Mouse (Mus musculus) small intestine, adult 2 months (tissue): ENCODE results near the gene 1810055G02Rik. TPM values are rescaled to one million over a fixed set of nuclear protein-coding genes. Genes with fewer than 3 reads are reported as not detected.

Source experiments
- H3K27ac ChIP-seq: fragments of 200-500 bp; 2 replicates; pipeline ENCODE4 v1.5.1; 2012; ENCODE audit warnings: low read depth, low read length, control low read depth, inconsistent platforms; ENCODE audit not compliant: insufficient read depth
- H3K27me3 ChIP-seq: fragments of 200-500 bp; 2 replicates; pipeline ENCODE4 v1.6.1; 2012; ENCODE audit warnings: mild to moderate bottlenecking, moderate library complexity, low read length, inconsistent platforms; ENCODE audit not compliant: control insufficient read depth, insufficient read depth
- H3K36me3 ChIP-seq: fragments of 200-500 bp; 2 replicates; pipeline ENCODE4 v1.6.1; 2012; ENCODE audit warnings: mild to moderate bottlenecking, low read length, control low read depth, inconsistent platforms; ENCODE audit not compliant: control insufficient read depth, insufficient read depth
- H3K4me1 ChIP-seq: fragments of 200-500 bp; 2 replicates; pipeline ENCODE4 v1.6.1; 2012; ENCODE audit warnings: low read length, inconsistent platforms, mixed read lengths; ENCODE audit not compliant: control insufficient read depth, insufficient read depth, insufficient read length
- H3K4me3 ChIP-seq: fragments of 200-500 bp; 2 replicates; pipeline ENCODE4 v1.5.1; 2012; ENCODE audit warnings: low read depth, mild to moderate bottlenecking, control low read depth, inconsistent platforms, low read length, moderate library complexity
- CTCF ChIP-seq: fragments of 200-500 bp; IDR thresholded peaks from 2 replicates; pipeline ENCODE4 v1.5.1; 2012; ENCODE audit warnings: low read depth, mild to moderate bottlenecking, control low read depth, inconsistent platforms, low read length, moderate library complexity, mixed read lengths; ENCODE audit not compliant: insufficient replicate concordance, insufficient read length; ENCODE audit errors: extremely low read depth
- POLR2A ChIP-seq: fragments of 200-500 bp; IDR thresholded peaks from 2 replicates; pipeline ENCODE4 v1.6.1; 2012; ENCODE audit warnings: low read depth, mild to moderate bottlenecking, control low read depth, inconsistent platforms, low read length, moderate library complexity
- WGBS: fragments of 180-500 bp; shearing (Covaris S2); methylation state at CpG from one replicate; pipeline ENCODE4 v1.1.7; 2018; 5-methylcytosine and 5-hydroxymethylcytosine counted together
- polyA plus RNA-seq: library from polyadenylated mRNA; depleted of rRNA; stranded (reverse); fragments of >200 nt; gene quantifications from 2 replicates; pipeline ENCODE4 v1.2.3, GENCODE M21; 2012

The 1810055G02Rik gene
- polyA plus RNA-seq, 1 experiment: 300 TPM

DNA sequence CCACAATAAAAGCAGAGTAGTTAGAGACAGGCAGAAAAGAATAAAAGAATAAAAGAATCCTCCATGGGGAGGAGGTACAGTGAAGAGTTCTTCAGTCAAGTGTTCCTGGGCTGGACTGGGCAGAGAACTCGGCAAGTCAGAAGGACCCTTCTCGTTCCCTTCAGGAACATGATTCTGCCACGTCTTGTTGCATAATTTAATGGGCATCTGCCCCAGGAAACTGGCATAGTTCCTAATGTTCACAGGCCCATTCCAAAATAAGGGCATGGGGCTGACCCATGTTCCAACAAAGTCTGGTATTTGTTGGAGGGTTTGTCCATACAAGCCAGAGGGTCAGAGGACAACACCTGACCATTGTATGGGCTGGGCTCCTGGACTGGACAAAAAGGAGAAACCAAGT lies 13.1 kb upstream of the 1810055G02Rik start:
- peaks cover 12% of the 10 kb centered on the region for H3K4me1 ChIP-seq
- no peaks in the 10 kb centered on the region for H3K27me3 ChIP-seq
- H3K4me3 ChIP-seq: no peak overlapping the region
- H3K36me3 ChIP-seq: no peaks in the 10 kb centered on the region
- 63% methylated on average over 3 of the region's 3 CpGs for WGBS
- TF ChIP-seq POLR2A (no peak), CTCF (no peak)
- H3K27ac ChIP-seq: no peak overlapping the region

DNA sequence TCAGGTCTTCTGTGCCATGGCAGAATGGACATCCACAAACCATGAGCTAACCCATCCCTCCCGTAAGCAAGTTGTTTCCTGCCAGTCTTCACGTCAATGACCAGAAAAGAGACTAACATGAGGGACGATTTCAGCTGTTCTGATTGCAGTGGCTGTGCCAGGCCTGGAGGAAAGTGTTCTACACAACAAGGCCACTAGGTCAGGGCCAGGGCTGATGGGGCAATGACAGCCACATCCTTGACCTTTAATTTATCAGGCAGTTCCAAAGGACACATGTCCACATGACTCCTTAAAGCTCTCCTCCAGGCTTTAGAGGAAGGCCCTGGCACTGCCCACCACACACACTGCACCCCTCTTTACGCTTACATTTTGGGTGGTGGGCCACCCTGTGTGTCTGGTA lies 12.6 kb upstream of the 1810055G02Rik start:
- TF ChIP-seq POLR2A (no peak), CTCF (no peak)
- H3K27me3 ChIP-seq: no peaks in the 10 kb centered on the region
- WGBS: 89% methylated on average over 4 of the region's 4 CpGs
- no peaks in the 10 kb centered on the region for H3K36me3 ChIP-seq
- H3K4me1 ChIP-seq: peaks cover 12% of the 10 kb centered on the region
- H3K4me3 ChIP-seq: no peak overlapping the region
- H3K27ac ChIP-seq: no peak overlapping the region

DNA sequence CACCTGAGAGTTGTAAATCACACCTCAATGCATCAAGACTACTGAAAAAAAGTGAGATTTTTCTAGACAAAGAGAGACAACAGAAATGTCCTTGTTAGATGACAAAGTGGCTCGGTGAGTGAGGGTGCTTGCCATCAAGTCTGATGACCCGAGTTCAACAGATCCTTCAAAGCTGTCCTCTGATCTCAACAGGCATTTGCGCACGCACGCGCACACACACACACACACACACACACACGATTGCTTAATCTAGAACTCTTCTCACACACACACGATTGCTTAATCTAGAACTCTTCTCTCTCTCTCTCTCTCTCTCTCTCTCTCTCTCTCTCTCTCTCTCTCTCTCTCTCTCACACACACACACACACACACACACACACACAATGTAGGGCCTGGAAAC lies 12.1 kb upstream of the 1810055G02Rik start:
- no peak overlapping the region for H3K27ac ChIP-seq

DNA sequence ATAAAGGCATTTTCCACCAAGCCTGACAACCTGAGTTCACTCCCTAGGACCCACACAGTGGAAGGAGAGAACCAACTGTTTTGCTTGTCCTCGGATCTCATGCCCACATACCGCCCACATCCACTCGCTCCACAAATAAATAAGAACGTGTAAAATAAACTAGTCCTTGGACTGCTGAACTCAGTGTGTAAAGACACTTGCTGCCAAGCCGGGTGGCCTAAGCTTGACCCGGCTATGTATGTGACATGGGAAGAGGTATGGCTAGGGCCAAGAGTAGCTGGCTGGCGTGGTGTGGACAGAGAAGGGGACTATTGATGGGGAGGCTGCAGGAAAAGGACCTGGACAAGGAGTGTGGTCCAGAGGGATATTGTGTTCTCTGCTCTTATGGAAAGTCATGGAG lies 10.1 kb upstream of the 1810055G02Rik start:
- Histone ChIP-seq H3K27ac (no peak overlapping the region), H3K27me3 (no peaks in the 10 kb centered on the region), H3K4me3 (no peak overlapping the region), H3K36me3 (no peaks in the 10 kb centered on the region), H3K4me1 (no peaks in the 10 kb centered on the region; the same call in 1 of the 2 replicates)
- 75% methylated on average over 7 of the region's 7 CpGs for WGBS
- TF ChIP-seq CTCF (no peak), POLR2A (no peak)

More for the DNA sequence above, 12.1 kb upstream of the 1810055G02Rik start:
- WGBS: 77% methylated on average over 8 of the region's 8 CpGs
- Histone ChIP-seq H3K27me3 (no peaks in the 10 kb centered on the region), H3K4me3 (no peak overlapping the region), H3K36me3 (no peaks in the 10 kb centered on the region), H3K4me1 (peaks cover 10% of the 10 kb centered on the region)
- no peak for TF ChIP-seq CTCF
- no peak for TF ChIP-seq POLR2A

DNA sequence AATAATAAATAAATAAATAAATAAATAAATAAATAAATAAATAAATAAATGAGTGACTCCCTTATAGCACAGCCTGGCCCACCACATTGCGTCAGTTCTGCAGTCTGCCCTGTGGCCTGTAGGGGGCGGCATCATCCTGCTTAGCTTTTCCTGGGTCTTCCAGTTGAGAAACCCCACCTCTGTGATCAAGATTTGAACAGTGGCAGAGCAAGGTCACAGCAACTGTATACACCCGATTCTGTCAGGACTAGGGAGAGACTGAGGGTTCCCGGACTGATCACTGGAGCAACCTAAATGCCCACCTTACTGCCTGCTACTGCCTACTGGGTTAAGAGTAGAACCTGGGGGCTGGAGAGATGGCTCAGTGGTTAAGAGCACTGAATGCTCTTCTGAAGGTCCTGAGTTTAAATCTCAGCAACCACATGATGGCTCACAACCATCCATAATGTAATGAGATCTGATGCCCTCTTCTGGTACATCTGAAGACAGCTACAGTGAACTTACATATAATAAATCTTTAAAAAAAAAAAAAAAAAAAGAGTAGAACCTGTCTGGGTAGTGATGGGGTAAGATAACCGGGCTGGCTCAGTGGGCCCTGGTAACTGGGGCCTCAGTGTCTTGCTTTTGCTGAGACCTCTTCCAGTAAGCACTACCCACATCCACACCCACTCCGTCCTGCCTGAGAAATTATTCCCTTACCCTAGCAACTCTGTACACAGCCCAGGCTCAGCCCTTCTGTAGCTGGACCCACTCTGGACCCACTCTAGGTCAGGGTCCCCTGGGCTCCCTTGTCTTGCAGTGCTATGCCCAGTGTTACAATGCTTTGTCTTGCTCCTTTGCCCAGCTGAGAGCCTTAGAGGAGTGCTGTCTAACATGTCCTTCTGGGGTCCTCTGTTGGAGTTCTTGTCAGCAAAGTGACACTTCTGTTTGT lies 8.3 kb upstream of the 1810055G02Rik start:
- 26% methylated on average over 6 of the region's 6 CpGs for WGBS
- TF ChIP-seq CTCF: peak; percentile 82; the same call in 1 of the 2 replicates
- TF ChIP-seq POLR2A: no peak
- Histone ChIP-seq H3K27ac (no peak overlapping the region), H3K27me3 (no peaks in the 10 kb centered on the region), H3K4me1 (no peaks in the 10 kb centered on the region; the same call in 1 of the 2 replicates), H3K4me3 (no peak overlapping the region), H3K36me3 (no peaks in the 10 kb centered on the region)

DNA sequence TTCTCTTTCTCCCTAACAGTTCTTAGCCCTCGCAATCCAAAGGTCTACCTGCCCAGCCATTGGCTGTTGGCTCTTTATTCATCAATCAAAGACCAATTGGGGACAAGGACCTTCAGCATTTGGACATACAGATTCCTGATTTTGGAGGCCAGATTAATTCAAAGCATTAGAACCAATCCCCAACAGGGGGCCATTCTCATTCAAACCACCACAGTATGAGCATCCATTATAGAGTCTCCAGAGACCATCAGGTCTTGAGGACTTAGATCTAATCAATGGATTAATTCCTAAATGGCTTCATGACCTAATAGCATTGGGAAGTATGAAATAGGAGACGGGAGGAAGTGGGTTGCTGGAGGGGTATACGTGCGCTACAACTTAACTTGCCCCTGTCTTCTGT lies 5.6 kb upstream of the 1810055G02Rik start:
- 90% methylated on average over 4 of the region's 4 CpGs for WGBS

DNA sequence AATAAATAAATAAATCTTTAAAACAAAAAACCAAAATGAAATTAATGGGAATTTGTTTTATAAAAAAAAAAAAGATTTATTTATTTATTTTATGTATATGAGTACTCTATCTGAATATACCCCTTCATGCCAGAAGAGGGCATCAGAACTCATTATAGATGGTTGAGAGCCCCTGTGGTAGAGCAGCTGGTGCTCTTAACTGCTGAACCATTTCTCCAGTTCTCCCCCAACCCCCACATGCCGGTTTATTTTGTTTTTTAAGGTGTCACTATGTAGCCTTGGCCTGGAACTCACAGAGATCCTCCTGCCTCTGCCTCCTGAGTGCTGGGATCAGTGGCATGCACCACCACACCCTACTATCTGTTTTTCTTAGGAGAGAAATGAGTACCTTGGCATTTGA lies 1.8 kb upstream of the 1810055G02Rik start:
- Histone ChIP-seq H3K36me3 (no peaks in the 10 kb centered on the region), H3K27ac (no peak overlapping the region), H3K4me3 (no peak overlapping the region), H3K27me3 (no peaks in the 10 kb centered on the region), H3K4me1 (peaks cover 3% of the 10 kb centered on the region)
- 77% methylated on average over 1 of the region's 1 CpGs for WGBS
- no peak for TF ChIP-seq CTCF
- TF ChIP-seq POLR2A: no peak

More for the DNA sequence above, 5.6 kb upstream of the 1810055G02Rik start:
- Histone ChIP-seq H3K4me1 (no peaks in the 10 kb centered on the region), H3K4me3 (no peak overlapping the region), H3K36me3 (no peaks in the 10 kb centered on the region), H3K27ac (no peak overlapping the region), H3K27me3 (no peaks in the 10 kb centered on the region)
- no peak for TF ChIP-seq CTCF
- TF ChIP-seq POLR2A: no peak
